Mouse (Mus musculus): ENCODE measurements around the gene Mex3d.

The Mex3d gene

DNA sequence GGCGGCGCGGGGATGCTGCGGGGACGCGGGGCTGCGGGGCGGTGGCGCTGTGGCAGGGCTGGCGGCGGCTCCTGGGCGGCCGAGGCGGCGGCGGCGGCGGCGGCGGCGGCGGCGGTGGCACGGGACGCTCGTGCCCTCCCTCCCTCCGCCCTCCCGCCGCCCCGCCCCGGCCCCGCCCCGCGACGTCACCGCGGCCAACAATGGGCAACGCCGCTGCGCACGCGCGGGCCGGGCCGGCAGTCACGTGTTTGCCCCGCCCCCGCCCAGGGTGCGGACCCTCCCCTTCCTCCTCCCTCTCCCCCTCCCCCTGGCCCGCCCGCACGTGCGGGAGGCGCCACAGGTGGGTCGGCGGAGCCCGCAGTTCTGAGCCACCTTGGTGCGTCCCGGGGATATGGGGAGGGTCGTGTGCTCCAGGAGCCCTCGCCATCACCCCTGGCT is at the start of gene Mex3d:
Gene Mex3d, minus strand, starts transcription at position 138 of the 438 bp plus-strand sequence.
- no peak for ATAC-seq (ENCODE audit: insufficient number of reproducible peaks, low FRiP score, low TSS enrichment)

DNA sequence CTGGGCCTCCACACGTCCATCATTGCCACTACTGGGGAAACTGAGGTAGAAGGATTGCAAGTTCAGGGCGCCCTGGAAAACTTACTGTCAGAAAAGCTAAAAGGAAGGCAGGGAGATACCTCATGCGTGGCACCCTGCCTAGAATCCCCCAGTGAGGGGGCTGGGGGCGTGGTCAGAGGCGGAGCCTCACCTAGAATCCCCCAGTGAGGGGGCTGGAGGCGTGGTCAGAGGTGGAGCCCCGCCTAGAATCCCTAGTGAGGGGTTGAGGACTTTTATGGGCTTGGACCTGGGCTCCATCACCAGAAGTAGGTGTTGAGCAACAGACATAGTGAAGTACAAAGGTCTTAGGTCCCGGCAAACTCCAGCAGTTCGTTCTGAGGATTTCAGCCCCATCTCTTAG is 48.8 kb upstream of the Mex3d start:
- ATAC-seq (ENCODE audit: insufficient number of reproducible peaks, low FRiP score, low TSS enrichment): no peak

DNA sequence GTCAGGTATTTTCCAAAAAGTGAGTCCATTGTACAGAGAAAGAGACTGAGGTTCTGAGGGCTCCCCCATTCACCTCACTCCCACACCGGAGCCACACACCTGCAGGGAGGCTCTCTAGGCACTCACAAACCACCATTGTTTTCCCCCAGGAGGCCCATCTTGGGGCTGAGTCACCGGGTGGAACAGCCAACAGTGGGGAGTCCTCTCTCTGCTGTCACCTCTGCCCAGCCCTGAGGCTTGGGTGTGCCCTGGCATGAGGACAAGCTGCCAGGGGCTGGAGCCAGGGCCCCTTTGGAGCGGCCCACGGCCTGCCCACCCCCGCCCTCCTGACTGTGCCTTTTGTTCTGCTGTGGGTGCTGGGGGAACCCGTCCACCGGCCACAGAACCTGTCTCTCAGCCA is 48.3 kb upstream of the Mex3d start:
- no peak for ATAC-seq (ENCODE audit: insufficient number of reproducible peaks, low FRiP score, low TSS enrichment)

DNA sequence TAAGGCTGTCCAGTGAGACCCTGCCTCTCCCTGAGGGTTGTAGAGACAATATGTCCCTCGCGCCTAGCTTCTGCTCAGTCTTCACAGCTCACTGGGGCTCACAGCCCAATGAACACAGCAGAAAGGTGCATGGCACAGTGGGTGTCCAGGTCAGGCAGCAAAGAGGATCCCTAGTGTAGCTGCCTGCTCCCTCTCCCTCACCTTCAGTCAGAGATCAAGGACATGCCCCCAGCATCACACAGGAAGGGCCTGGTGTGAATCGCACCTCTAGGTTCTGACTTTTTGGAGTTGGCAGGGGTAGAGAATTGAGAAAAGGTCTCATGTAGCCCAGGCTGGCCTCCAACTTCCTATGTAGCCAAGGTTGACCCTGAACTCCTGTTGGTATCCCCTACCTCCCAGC is 47.4 kb upstream of the Mex3d start:
- ATAC-seq (ENCODE audit: insufficient number of reproducible peaks, low FRiP score, low TSS enrichment): no peak

DNA sequence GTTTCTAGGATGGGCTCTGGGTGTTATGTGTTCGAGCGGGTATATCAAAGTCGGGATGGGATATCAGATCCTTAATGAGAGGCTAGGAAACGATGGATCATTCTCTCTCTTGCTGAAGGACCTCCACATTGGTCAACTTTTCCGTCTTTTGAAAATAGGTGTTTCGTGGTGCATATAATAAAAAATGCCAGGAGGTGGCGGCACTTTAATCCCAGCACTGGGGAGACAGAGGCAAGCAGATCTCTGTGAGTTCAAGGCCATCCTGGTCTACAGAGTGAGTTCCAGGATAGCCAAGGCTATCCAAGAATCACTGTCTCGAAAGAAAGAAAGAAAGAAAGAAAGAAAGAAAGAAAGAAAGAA is 46.8 kb upstream of the Mex3d start:
- ATAC-seq (ENCODE audit: insufficient number of reproducible peaks, low FRiP score, low TSS enrichment): no peak

DNA sequence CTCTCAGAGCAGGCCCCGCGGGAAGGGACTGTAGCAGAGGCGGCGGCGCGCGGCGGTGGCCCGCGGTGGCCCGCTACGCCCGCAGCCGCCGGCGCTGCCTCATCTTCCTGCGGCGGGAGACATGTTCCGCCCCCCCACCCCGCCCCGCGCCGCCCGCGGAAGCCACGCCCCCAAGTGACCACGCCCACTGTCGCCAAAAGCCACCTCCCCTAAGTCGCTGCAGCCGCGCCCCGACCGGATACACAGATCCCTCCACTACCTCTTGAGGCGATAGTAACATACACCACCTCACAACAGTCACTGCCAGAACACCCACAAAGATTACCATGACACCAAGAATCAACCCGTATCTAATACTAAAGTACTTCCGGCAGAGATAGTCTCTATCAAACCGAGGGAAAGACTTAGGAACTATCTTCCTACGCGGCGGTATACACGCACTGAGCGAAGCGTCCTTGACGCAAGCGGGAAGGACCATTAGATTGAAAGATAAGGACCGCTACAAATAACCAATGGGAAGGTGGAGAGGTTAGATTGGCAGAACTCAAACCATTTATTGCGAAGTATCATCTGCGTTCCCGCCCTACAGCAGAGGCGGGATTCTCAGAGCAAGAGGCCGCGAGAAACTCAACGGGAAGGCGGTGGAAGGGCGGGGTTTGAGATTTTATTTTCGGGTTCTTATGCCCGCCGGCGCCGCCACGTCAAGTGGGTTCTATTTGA is 46.2 kb upstream of the Mex3d start, which contains the start of gene Tcf3:
Gene Tcf3, minus strand, starts transcription at position 135 of the 720 bp plus-strand sequence.
- ATAC-seq (ENCODE audit: insufficient number of reproducible peaks, low FRiP score, low TSS enrichment): peak; percentile 95

DNA sequence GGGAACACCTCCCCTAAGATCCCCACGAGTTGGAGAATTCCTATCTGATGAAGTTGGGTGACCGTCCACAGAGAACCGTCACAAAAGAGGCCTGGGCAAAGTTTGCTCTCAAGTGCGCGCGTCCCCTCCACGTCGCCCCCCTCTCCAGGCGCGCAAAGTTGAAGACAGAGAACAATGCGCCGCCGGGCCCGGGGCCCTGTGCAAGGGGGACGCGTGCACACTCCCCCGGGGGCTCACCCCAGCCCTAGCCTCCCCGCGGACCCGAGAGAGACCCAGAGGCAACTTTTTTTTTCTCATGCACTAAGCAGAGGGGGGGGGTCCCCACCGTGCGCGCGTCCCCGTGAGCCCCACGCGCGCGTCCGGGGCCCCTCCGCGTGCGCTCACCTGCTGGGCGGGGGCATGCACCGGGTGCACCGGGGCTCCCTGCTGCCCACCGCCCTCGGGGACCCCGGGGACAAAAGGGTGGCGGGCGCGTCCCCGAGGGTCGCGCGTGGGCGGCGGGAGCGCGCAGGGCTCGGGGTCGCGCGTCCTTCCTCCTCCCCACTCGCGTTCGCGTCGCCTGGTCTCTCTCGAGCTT is 45.6 kb upstream of the Mex3d start:
- ATAC-seq (ENCODE audit: insufficient number of reproducible peaks, low FRiP score, low TSS enrichment): no peak

DNA sequence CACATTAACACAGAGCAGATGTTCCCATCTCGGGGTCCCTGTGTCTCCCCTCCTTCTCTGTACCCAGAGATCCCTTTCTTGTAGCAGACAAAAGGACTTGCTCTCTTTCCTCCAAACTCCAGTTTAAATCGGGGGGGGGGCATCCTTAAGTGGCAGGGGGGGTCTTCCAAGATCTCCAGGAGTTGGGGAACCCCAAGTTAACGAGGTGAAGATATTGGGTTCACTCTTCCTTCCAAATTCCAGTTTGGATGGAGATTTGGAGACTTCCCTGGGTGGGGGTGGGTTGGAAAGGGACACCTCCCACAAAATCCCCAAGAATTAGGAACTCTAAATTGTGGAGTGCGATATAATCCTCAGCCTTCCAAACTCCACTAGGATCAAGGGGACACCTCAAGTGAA is 44.9 kb upstream of the Mex3d start:
- no peak for ATAC-seq (ENCODE audit: insufficient number of reproducible peaks, low FRiP score, low TSS enrichment)

DNA sequence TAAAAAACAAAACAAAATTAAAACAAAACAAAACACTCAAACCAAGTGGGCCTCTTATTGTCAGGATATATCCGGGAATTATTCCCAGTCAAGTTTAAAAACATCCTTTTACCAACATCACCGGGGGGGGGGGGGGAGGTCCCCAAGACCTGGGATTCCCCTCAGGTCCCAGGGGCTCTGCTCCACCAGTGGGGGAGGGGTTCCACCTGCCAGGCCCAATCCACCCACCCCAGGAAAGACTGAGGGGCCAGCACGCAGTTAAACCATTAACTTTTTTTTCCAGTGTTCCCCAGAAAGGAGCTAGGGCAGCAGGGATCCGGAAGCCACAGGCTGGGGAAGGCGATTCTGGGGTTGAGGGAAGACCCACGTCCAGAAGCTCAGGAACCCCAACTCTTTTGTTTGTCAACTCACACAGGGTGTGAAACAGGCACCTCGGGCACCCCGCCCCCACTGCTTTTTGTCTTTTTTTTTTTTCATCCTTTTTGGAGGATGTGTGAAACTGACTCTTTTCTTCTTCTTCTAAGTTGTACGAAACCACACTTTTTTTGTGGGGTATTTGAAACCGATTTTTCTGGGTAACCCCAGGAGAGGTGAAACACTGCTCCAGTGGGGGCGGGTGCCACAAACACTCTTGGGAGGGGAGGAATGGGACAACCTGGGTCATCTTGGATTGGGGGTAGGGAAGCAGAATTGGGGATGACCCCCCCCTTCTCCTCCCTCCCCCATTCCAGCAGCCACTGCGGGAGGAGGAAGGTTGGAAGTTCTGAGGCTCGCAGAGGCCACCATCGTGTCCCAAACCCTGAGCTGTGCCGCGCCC is 44.3 kb upstream of the Mex3d start:
- no peak for ATAC-seq (ENCODE audit: insufficient number of reproducible peaks, low FRiP score, low TSS enrichment)

DNA sequence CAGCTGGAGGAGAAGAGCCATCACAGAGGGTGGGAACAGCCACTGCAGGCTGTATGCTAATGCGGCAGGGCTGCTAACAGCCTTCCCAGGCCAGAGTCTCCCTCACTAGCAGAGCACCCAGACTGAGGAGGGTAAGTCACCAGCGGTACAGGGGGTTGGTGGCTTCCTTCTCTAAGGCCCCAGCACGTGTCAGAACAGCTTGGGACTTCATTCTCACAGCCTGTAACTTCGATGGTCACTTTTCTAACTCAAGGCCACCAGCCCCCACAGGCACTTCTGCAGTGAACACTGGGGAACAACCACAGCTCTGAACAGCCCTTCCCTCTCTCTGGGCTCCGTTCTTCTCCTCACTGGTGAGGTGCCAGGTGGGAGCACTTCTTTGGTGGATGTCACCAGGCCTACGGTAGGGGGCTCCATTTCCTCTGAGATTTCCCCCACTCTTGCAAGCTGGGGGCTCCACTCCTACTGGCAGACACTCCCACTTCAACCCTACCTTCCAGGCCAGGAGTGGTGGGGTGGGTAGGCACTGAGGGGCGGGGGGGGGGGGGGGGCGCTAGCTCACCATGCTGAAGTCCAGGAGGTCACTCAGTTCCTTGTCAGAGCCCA is 43.0 kb upstream of the Mex3d start:
- ATAC-seq (ENCODE audit: insufficient number of reproducible peaks, low FRiP score, low TSS enrichment): no peak

DNA sequence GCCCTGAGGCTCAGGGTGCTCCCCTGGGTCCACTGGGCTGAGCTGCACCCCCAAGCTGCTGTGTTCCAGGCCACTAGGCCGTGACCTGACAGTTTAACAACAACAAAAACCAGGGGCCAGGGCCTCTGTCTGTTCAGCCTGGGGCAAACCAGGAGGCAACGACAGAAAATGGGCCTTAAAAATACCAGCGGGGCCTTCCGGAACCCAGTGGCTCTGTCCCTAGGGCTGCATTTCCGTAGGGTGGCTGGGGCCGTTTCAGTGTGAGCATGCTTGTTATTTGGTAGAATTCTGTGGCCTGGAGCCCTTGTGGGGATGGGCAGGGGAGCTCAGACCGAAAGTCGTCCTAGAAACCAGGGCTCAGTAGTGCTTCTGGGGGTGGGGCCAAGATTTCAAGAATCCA is 42.3 kb upstream of the Mex3d start:
- ATAC-seq (ENCODE audit: insufficient number of reproducible peaks, low FRiP score, low TSS enrichment): no peak

DNA sequence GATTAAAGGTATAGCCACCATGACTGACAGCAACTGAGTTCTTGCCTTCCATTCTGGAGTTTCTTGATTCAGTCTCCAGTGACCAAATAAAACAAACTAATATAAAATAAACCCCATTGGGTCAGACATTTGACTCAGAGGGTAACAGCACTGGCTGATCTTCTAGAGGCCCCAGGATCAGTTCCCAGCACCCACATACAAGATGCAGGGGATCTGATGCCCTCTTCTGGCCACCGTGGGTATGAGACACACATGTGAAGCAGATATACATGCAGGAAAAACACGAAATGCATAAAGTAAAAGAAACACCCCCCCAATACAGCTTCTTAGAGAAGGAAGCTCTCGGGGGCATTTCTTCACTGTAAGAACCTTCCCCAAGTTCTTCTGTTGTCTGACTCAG is 37.6 kb upstream of the Mex3d start:
- no peak for ATAC-seq (ENCODE audit: insufficient number of reproducible peaks, low FRiP score, low TSS enrichment)

DNA sequence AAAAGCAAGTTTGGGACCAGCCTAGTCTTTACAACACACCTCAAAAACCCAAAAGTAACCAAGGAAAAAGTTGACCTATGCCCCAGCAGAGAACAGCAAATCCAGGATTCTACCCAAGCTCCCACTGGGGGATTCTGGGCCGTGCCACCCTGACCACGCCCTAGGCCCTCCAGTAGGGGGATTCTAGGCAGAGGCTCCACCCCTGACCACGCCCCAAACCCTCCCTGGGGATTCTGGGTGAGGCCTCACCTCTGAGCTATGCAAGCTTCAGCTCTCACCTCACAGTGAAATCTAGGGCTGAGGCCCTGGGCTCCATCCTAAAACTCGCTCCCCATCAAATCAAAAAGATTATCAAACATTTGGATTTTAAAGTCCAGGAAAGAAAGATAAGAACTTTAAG is 36.1 kb upstream of the Mex3d start:
- ATAC-seq (ENCODE audit: insufficient number of reproducible peaks, low FRiP score, low TSS enrichment): no peak

DNA sequence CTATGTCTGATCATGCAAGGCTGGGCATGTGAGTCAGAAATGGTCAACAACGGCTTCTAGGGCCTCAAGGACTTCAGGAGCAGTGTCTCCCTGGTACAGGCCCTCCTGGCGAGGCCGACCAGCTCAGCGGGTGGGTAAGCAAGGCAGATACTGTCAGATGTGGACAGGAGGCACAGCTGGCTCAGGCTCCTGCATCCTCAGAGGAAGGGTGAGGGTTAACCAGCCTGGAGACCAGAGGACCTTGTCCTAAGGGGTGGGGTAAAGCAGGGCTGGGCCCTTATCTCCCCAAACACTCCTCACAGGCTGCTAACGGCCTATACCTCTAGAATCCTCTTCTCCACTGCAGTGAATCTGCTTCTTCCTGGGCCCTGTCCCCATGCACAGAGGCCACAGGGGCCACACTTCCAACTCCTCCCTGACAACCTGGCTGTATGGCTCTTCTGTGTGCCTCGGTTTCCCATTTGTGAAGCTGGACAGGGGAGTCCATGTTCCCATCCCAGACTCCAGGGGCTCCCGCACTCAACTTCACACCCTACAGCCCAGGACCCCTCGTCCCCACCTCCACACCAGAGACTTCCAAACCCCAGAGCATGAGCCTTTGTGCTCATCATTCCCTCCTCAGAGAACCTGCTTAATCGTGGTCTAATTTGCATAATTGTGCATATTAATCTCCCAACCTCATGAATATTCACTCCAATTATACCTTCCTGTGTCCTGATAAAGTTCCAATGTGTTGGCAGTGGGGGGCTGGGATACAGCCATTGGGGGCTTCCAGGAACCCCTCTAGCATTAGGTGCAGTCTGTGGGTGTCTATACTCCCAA is 34.4 kb upstream of the Mex3d start:
- ATAC-seq (ENCODE audit: insufficient number of reproducible peaks, low FRiP score, low TSS enrichment): no peak

DNA sequence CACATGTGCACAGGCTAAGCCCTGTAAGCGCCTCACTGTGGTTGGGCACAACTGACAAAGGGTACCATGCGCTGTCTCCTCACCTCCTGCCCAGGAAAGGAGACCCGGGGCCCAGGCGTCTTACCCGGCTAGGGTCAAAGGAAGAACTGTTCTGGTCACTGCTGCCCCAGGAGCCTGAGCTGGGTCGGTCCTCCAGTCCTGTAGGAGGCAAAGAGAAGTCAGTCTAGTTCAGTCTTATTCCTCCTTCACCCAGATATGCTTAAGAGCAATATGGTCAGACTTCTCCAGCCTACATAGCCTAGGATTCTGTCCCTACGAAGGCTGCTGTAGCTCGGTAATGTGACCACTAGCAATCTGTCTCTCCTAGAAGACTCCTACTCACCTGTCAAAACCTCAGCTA is 33.7 kb upstream of the Mex3d start:
- no peak for ATAC-seq (ENCODE audit: insufficient number of reproducible peaks, low FRiP score, low TSS enrichment)

DNA sequence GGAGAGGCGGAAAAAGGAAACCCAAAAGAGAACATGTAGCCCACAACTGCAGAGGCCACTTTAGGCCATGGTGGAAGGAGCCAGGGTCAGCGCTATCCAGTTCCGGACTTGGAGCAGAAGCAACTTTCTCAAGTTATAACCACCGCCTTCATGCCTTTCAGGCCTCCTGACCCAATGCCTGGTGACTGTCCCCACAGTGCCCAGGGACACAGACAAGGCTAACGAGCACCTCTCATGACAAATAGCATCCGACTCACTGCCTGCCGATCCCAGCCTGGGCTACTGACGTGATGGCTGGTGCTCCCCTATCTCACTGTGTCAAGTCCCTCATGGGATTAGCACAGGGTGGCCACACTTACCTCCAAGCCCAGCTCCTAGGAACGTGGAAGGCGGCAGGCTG is 33.3 kb upstream of the Mex3d start:
- ATAC-seq (ENCODE audit: insufficient number of reproducible peaks, low FRiP score, low TSS enrichment): no peak

DNA sequence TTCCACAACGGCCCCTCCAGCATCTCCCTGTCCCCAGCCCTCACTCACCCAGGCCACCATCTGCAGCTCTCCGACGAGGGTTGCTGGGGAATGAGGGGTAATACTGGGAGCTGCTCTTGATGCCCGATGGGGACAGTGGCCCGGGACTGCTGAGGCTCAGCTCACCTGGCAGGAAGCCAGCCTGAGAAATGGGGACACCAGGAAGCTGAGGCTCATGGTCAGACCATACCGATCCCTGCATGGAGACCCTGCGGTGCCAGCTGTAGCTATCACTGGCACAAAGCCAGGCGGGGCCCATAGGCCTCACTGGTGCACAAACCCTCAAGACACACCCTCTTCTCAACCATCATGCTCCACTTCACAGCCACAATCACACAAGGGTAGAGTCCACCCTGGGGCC is 32.0 kb upstream of the Mex3d start:
- no peak for ATAC-seq (ENCODE audit: insufficient number of reproducible peaks, low FRiP score, low TSS enrichment)

DNA sequence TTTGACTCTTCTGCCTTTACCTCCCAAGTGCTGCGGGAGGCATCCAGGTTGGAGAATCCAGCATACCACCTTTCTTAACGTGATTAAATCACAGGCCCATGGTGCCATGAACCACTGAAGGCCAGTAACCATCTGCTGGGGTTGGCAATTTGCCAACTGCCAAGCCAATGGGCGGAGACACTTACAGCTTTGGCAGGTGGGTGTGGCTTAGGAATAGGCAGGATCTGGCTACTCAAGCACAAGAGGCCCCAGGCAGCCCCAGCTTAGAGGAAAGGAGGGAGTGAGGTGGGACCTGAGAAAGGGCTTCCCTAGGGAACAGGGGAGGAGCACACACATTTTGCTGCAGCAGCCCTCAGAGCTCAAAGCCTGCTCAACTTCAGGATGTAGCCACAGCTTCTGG is 30.9 kb upstream of the Mex3d start:
- ATAC-seq (ENCODE audit: insufficient number of reproducible peaks, low FRiP score, low TSS enrichment): peak; percentile 34; the same call in 1 of the 2 replicates

DNA sequence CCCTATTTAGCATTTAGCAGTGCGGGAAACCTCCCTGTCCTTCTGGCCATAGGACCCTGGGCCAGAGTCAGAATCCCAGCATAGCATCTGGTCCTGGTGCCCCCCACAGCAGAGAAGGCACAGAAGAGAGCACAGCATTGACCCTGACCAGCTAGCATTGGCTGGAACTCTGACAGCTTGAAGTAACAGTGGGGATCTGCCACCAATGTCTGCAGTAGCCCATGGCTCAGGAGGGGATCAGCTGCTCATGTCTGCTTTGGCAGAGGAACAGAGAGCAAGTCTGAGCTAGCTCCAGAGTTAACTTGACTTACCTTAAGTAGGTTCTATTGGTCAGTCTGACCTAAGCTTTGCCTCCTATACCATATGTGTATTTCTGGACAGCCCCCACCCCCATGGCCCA is 30.4 kb upstream of the Mex3d start:
- ATAC-seq (ENCODE audit: insufficient number of reproducible peaks, low FRiP score, low TSS enrichment): no peak

DNA sequence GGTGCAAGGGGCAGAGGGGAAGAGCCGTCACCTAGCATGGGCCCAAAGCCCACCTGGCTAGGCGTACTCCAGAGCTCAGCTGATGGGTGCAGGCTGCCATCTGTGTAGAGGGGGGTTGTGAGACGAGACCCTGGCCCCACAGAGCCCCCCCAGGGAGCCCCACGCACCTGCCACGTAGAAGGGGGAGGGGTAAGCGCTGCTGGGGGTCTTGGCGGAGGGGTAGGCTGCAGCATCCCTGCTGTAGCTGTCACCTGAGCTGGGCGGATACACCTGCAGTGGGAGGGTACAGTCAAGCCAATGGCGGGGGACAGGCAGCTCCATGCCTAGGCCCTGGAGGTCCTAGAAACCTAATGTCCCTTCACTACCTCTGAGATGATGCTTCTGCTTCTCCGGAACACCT is 29.9 kb upstream of the Mex3d start:
- ATAC-seq (ENCODE audit: insufficient number of reproducible peaks, low FRiP score, low TSS enrichment): no peak

Data from cerebellum, adult (tissue).